Mouse (Mus musculus): Measurements from ENCODE around the gene Trmt1l.

Gene Trmt1l

DNA sequence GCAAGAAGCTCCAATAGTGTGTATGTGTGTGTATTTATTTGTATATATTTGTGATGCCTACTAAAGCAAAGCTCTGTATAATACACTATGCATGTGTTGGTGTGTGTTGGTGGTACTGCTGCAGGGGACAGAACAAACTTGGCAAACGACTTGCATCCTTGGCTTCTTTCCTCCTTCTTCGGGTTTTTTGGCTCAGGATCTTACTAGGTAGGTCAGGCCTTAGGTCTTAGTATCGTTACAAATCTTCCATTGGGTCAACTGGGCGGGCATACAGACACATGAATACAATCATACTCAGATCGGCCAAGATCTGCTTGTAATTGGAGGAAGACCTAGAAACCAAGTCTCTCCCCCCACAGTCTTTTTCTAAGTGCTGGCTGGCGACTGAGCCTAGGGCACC, 66.4 kb downstream of the Trmt1l start:
- no peak for ATAC-seq (ENCODE audit: low TSS enrichment)

DNA sequence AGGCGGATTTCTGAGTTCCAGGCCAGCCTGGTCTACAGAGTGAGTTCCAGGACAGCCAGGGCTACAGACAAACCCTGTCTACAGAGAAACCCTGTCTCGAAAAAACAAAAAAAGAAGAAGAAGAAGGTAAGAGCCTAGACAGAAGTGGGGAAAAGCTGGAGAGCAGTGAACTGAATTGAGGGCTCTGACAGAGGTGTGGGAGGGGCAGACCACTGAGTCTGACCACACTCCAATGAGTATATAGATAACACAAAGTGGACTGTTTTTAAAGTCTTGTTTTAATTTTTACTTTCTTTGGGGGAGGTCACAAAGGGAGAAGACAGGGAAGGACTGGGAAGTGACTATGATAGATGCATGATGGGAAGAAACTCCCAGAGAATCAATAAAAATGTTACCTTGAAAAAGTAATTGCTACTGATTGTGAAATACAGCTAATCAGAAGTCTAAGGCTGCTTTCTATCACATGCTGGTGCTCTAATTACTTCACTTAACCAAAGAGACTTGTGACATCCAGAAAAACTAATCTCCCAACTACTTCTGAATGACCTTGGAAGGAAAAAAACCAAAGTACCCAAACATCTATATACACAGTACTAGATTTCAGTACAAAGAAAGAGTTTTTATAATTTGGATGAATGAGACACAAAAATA, 67.4 kb downstream of the Trmt1l start:
- no peak for ATAC-seq (ENCODE audit: low TSS enrichment)

DNA sequence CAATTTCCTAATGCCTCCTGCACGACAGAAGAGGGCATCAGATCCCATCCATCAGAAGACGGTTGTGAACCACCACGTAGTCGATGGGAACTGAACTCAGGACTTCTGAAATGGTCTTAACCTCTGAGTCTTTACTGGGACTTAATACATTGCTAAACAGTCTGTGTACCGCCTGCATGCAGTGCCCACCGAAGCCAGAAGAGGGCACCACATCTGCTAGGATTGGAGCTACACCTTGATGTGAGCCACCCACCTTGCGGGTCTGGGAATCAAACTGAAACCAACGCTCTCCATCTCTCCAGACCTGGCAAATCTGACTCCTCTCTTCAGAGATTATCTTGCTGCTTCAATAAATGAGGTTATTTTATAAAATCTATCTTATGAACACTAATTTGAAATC, 68.7 kb downstream of the Trmt1l start:
- no peak for ATAC-seq (ENCODE audit: low TSS enrichment)

DNA sequence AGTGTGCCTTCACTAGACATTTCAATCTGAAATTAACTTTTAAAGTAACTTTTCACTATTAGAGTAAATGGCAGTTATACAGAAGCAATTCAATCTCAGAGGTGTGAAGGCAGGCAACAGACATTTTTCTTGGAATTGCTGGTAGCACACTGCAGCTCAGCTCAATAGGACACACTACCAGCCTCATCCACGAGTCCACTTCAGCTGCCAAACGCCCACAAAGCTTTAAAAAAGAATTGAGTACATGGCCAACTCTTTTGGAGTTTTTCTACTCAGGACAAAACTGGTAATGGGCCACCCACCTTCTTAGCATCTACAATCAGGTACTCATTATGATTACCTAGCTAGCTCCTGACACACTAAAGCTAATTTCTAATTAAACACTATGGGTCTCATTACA, 69.6 kb downstream of the Trmt1l start:
- peak; percentile 48 for ATAC-seq (ENCODE audit: low TSS enrichment)

DNA sequence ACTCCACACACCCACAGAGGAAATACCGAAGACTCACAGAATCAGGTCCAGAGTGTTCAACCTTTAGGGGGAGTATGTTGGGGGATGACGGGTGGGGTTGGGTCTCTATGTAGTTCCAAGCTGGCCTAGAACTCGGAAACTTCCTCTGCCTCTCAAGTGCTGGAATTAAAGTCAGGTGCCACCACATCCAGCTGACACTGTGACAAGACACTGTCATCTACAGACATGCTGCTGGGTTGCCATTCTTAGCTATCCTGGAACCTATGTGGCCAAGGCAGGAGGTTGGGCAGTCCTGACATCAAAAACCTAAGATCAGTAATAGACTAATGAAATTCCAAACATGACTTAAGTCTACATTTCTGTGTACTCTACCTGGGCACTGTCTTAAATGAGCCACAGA, 70.0 kb downstream of the Trmt1l start:
- ATAC-seq (ENCODE audit: low TSS enrichment) = no peak

DNA sequence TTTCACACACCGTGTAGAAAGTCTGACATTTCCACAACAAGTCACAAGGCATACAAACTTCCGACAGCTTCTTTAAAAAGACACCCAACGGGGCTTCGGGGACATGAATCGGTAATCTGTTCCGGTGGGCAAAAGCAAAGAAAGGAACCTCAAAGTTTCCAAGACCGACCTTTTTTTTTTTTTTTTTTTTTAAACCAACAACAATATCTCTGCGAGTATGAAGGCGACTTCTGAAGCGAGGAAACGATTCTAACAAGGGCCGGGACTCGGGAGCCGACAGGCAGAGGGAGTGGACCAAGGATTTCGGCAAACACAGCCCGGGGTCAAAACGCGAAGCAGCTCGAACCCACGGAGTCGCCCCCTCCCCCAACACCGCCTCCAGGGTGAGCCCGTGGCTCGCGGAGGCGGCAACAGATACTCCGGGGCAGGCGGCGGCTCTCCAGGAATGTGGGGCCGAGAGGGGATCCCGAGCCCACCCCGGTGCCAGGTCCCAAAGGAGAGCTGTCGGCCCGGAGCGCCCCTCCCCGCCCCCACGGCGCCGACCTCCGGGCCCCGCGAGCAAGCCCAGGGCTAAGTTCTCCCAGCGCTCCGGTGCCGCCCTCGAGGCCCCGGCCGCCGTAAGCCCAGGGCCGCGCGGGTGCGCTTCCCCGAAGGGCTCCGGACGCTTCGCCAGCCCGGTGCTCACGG, 71.6 kb downstream of the Trmt1l start:
- peak; percentile 15 for ATAC-seq (ENCODE audit: low TSS enrichment)

DNA sequence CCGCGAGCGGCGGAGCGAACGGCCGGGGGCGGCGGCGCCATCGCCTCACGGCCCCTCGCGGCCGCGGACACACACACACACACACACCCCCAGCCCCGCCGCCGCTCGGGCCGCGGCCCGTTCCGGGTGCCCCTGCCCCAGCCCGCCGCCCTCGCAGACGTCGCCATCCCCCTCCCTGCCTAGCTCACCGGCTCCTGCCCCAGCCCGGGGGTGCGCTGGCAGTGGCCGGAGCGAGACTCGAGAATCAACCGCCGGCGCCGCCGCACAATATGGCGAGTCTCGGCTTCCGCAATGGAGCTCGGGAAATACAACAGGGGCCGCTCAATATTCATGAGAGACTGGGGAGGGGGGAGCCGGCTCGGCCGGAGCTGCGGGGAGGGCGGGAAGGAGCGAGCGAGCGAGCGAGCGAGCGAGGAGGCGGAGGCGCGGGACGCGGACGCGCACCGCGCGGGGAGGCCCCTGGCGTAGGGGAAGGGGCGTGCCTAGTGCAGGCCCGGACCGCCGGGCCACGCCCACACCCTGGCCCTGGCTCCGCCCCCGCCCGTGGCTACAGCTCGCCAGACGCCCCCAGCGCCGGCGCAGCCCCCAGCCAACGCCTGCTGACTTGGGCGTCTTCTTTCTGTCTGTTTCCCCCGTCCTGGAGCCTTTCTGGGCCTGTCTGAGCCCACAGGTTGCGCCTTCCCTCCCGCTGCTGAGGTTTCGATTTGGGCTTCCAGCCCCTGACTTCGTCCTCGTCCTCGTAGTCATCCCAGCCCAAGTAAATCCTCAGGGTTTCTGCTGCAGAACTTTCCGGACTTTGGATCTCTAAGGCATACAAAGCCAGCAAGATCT, 72.4 kb downstream of the Trmt1l start, which contains the start of gene Rnf2:
Gene Rnf2, minus strand, starts transcription at position 425 of the 831 bp plus-strand sequence.
- peak; percentile 92 for ATAC-seq (ENCODE audit: low TSS enrichment)

Data from frontal cortex, adult (tissue).